Mouse (Mus musculus) embryonic facial prominence, embryonic 13.5 days (tissue): ENCODE measurements around the gene Lig4. TPM values are rescaled to one million over a fixed set of nuclear protein-coding genes. Genes with fewer than 3 reads are reported as not detected.

Experiments
- ATAC-seq: fragments of 200-750 bp; cut with Nextera tagmentation; 2 replicates; pipeline ENCODE4 v1.8.0; 2017; ENCODE audit warnings: low read depth; ENCODE audit not compliant: insufficient number of reproducible peaks, insufficient read depth, low FRiP score, low TSS enrichment
- H3K27ac ChIP-seq: fragments of 300-500 bp; sonication (generic); 2 replicates; pipeline ENCODE4 v1.5.1; 2015; ENCODE audit warnings: moderate library complexity, mild to moderate bottlenecking, inconsistent platforms
- H3K27me3 ChIP-seq: fragments of 300-500 bp; sonication (generic); 2 replicates; pipeline ENCODE4 v1.6.1; 2015; ENCODE audit warnings: mild to moderate bottlenecking, inconsistent platforms
- H3K36me3 ChIP-seq: fragments of 300-500 bp; sonication (generic); 2 replicates; pipeline ENCODE4 v1.6.1; 2015; ENCODE audit warnings: mild to moderate bottlenecking, inconsistent platforms
- H3K4me1 ChIP-seq: fragments of 300-500 bp; sonication (generic); 2 replicates; pipeline ENCODE4 v1.6.1; 2015; ENCODE audit warnings: inconsistent platforms
- H3K4me2 ChIP-seq: fragments of 300-500 bp; sonication (generic); 2 replicates; pipeline ENCODE4 v1.6.1; 2015; ENCODE audit warnings: moderate library complexity, mild to moderate bottlenecking, inconsistent platforms
- H3K4me3 ChIP-seq: fragments of 300-500 bp; sonication (generic); 2 replicates; pipeline ENCODE4 v1.5.1; 2015; ENCODE audit warnings: mild to moderate bottlenecking, inconsistent platforms
- H3K9ac ChIP-seq: fragments of 300-500 bp; sonication (generic); 2 replicates; pipeline ENCODE4 v1.6.1; 2015; ENCODE audit warnings: mild to moderate bottlenecking, inconsistent platforms
- H3K9me3 ChIP-seq: fragments of 300-500 bp; sonication (generic); 2 replicates; pipeline ENCODE4 v1.6.1; 2016; ENCODE audit warnings: inconsistent platforms
- WGBS: fragments of 180-500 bp; shearing (Covaris S2); methylation state at CpG from one replicate; pipeline ENCODE4 v1.1.7; 2015; ENCODE audit warnings: mixed read lengths; 5-methylcytosine and 5-hydroxymethylcytosine counted together
- polyA plus RNA-seq: library from polyadenylated mRNA; unstranded; fragments of >200 nt; fragmentation: Nextera tagmentation; extraction: Ambion mirVana; gene quantifications from 2 replicates; pipeline ENCODE4 v1.2.1, GENCODE M21; 2015

Lig4 gene
- polyA plus RNA-seq, 1 experiment from 2014 or later = 7.0 TPM

- no peaks in the 10 kb centered on the region for H3K9me3 ChIP-seq
- under 1% methylated on average over 47 of the region's 47 CpGs for WGBS
- no peaks in the 10 kb centered on the region for H3K27me3 ChIP-seq
- peaks cover 26% of the 10 kb centered on the region for H3K36me3 ChIP-seq
- no peak overlapping the region for H3K27ac ChIP-seq
- peaks cover 30% of the 10 kb centered on the region for H3K4me1 ChIP-seq
- peak overlapping the region; percentile 75 for H3K4me3 ChIP-seq
- H3K9ac ChIP-seq = peak overlapping the region; percentile 80
- peak; percentile 95 for ATAC-seq
- H3K4me2 ChIP-seq = peak overlapping the region; percentile 74
Measured at GRCm38 (mm10) chr8:9975898-9976611, 1.4 kb downstream of the Lig4 start.

GRCm38 (mm10) chr8:9975276-9975675 lies 2.2 kb downstream of the Lig4 start:
- ATAC-seq = no peak
- Histone ChIP-seq H3K9ac (peak overlapping the region; percentile 80; the same call in 1 of the 2 replicates), H3K4me3 (peak overlapping the region; percentile 75), H3K9me3 (no peaks in the 10 kb centered on the region), H3K4me2 (peak overlapping the region; percentile 74), H3K27ac (no peak overlapping the region), H3K27me3 (no peaks in the 10 kb centered on the region), H3K36me3 (peaks cover 26% of the 10 kb centered on the region), H3K4me1 (peaks cover 30% of the 10 kb centered on the region)
- WGBS = 42% methylated on average over 5 of the region's 5 CpGs

- ATAC-seq = no peak
- peaks cover 37% of the 10 kb centered on the region for H3K36me3 ChIP-seq
- H3K4me3 ChIP-seq = no peak overlapping the region
- H3K4me1 ChIP-seq = peaks cover 9% of the 10 kb centered on the region
- WGBS = 95% methylated on average over 9 of the region's 9 CpGs
- H3K4me2 ChIP-seq = no peak overlapping the region
- no peak overlapping the region for H3K27ac ChIP-seq
- no peaks in the 10 kb centered on the region for H3K9me3 ChIP-seq
- no peaks in the 10 kb centered on the region for H3K27me3 ChIP-seq
- no peak overlapping the region for H3K9ac ChIP-seq
Measured at GRCm38 (mm10) chr8:9971866-9972265, 5.6 kb downstream of the Lig4 start.

GRCm38 (mm10) chr8:9959919-9960318 lies 17.6 kb downstream of the Lig4 start:
- no peak overlapping the region for H3K9ac ChIP-seq
- no peak overlapping the region for H3K27ac ChIP-seq
- no peaks in the 10 kb centered on the region for H3K27me3 ChIP-seq
- no peak overlapping the region for H3K4me3 ChIP-seq
- no peak for ATAC-seq
- 85% methylated on average over 2 of the region's 2 CpGs for WGBS
- no peaks in the 10 kb centered on the region for H3K9me3 ChIP-seq
- no peaks in the 10 kb centered on the region for H3K36me3 ChIP-seq
- H3K4me2 ChIP-seq = no peak overlapping the region
- H3K4me1 ChIP-seq = no peaks in the 10 kb centered on the region

- Histone ChIP-seq H3K36me3 (no peaks in the 10 kb centered on the region), H3K27me3 (no peaks in the 10 kb centered on the region), H3K9ac (no peak overlapping the region), H3K9me3 (no peaks in the 10 kb centered on the region), H3K4me3 (no peak overlapping the region), H3K27ac (no peak overlapping the region), H3K4me1 (no peaks in the 10 kb centered on the region), H3K4me2 (no peak overlapping the region)
- no peak for ATAC-seq
- 60% methylated on average over 4 of the region's 4 CpGs for WGBS
Measured at GRCm38 (mm10) chr8:9958338-9958737, 19.1 kb downstream of the Lig4 start.

- Histone ChIP-seq H3K4me1 (no peaks in the 10 kb centered on the region), H3K9ac (no peak overlapping the region), H3K4me3 (no peak overlapping the region), H3K27me3 (no peaks in the 10 kb centered on the region), H3K4me2 (no peak overlapping the region), H3K36me3 (no peaks in the 10 kb centered on the region), H3K9me3 (no peaks in the 10 kb centered on the region), H3K27ac (no peak overlapping the region)
- 61% methylated on average over 10 of the region's 10 CpGs for WGBS
- no peak for ATAC-seq
Measured at GRCm38 (mm10) chr8:9949134-9949890, 28.2 kb downstream of the Lig4 start.

- H3K9ac ChIP-seq = no peak overlapping the region
Measured at GRCm38 (mm10) chr8:9935574-9935973, 41.9 kb downstream of the Lig4 start.

GRCm38 (mm10) chr8:9934891-9935565 lies 42.5 kb downstream of the Lig4 start:
- Histone ChIP-seq H3K4me3 (no peak overlapping the region), H3K36me3 (no peaks in the 10 kb centered on the region), H3K27me3 (no peaks in the 10 kb centered on the region), H3K27ac (no peak overlapping the region), H3K9me3 (no peaks in the 10 kb centered on the region), H3K9ac (no peak overlapping the region), H3K4me1 (no peaks in the 10 kb centered on the region), H3K4me2 (no peak overlapping the region)
- 37% methylated on average over 10 of the region's 10 CpGs for WGBS
- ATAC-seq = no peak

More at GRCm38 (mm10) chr8:9935574-9935973, 41.9 kb downstream of the Lig4 start:
- Histone ChIP-seq H3K36me3 (no peaks in the 10 kb centered on the region), H3K27me3 (no peaks in the 10 kb centered on the region), H3K9me3 (no peaks in the 10 kb centered on the region), H3K4me3 (no peak overlapping the region), H3K27ac (no peak overlapping the region), H3K4me2 (no peak overlapping the region), H3K4me1 (no peaks in the 10 kb centered on the region)
- 69% methylated on average over 7 of the region's 7 CpGs for WGBS
- no peak for ATAC-seq

GRCm38 (mm10) chr8:9932711-9933110 lies 44.8 kb downstream of the Lig4 start:
- no peak for ATAC-seq
- Histone ChIP-seq H3K9ac (no peak overlapping the region), H3K4me2 (no peak overlapping the region), H3K27me3 (no peaks in the 10 kb centered on the region), H3K4me3 (no peak overlapping the region), H3K4me1 (no peaks in the 10 kb centered on the region), H3K9me3 (no peaks in the 10 kb centered on the region), H3K27ac (no peak overlapping the region), H3K36me3 (no peaks in the 10 kb centered on the region)

GRCm38 (mm10) chr8:9929746-9930445 lies 47.6 kb downstream of the Lig4 start:
- Histone ChIP-seq H3K4me2 (no peak overlapping the region), H3K27ac (no peak overlapping the region), H3K27me3 (no peaks in the 10 kb centered on the region), H3K4me1 (no peaks in the 10 kb centered on the region), H3K9ac (no peak overlapping the region), H3K4me3 (no peak overlapping the region), H3K9me3 (no peaks in the 10 kb centered on the region), H3K36me3 (no peaks in the 10 kb centered on the region)
- 66% methylated on average over 14 of the region's 14 CpGs for WGBS
- ATAC-seq = no peak
